Mouse (Mus musculus) G1E (cell line): ENCODE results near the gene Mettl2.

ENCODE experiments used
- CTCF ChIP-seq: IDR thresholded peaks from 2 replicates; pipeline ENCODE4 v1.5.1; 2012; ENCODE audit warnings: low read depth, low read length, inconsistent platforms, mixed read lengths
- TAL1 ChIP-seq: conservative IDR thresholded peaks from 2 replicates; pipeline ENCODE4 v1.6.1; 2012; ENCODE audit warnings: low read depth, low read length, inconsistent platforms, mixed read lengths

- TF ChIP-seq CTCF (no peak), TAL1 (no peak)
Measured at GRCm38 (mm10) chr11:105181126-105181637, 55.0 kb downstream of the Mettl2 start.
